12 mouse cellular contexts compared by ENCODE assay signal in the genomic region with DNA sequence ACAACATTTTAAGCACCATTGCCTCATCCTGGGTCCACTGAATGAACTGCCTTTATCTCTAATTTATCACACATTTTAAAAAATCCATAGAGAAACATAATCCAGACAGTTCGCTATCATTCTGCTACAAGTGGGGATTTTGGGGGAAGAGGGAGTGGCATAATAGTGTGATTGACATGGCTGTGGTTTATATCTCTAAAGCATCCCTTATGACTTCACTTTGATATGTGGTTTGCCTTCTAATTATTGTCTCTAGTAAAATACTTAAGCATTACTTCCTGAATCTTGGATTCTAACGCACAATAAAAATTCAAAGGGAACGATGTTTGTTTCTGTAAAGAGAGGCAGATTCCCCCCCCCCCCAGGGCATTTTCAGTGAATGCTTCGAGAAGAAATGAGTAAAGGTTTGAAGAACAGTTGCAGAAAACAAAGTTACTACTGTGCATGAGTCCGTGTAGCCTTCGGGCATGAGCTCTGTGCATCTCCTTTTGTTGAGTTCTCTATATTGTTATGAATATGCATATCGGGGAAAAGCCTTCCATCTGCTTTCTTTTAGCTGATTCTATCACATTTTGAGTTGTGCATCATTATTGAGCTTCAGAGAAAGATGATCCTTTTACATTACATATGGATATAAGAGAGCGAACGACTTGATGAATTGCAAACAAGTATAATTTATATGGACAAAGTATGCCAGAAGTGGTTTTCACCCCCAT.
"Had no signal": no experiment of that assay in that cellular context is flagged by ENCODE, and none has a peak within 500 bp of the region (broad histone marks: within the 10 kb centered on the region; RNA-seq: fewer than 3 reads in every experiment).

No protein-coding gene starts in this region.

- H3K9me3 ChIP-seq: kidney, embryonic 15.5 days; limb, embryonic 13.5 days; midbrain, embryonic 10.5 days; midbrain, embryonic 15.5 days; neural tube, embryonic 12.5 days had no signal

- H3K9ac ChIP-seq: kidney, embryonic 15.5 days; limb, embryonic 13.5 days; liver, embryonic 14.5 days; midbrain, embryonic 15.5 days; neural tube, embryonic 12.5 days had no signal

- ATAC-seq: midbrain, embryonic 15.5 days had no signal

- H3K27ac ChIP-seq: kidney, embryonic 15.5 days; layer of hippocampus, adult 2 months; limb, embryonic 13.5 days; liver, embryonic 14.5 days; midbrain, embryonic 10.5 days; midbrain, embryonic 15.5 days; neural tube, embryonic 12.5 days had no signal

- H3K4me2 ChIP-seq: kidney, embryonic 15.5 days; limb, embryonic 13.5 days; midbrain, embryonic 15.5 days; neural tube, embryonic 12.5 days had no signal

- H3K36me3 ChIP-seq: kidney, embryonic 15.5 days; limb, embryonic 13.5 days; midbrain, embryonic 10.5 days; midbrain, embryonic 15.5 days; neural tube, embryonic 12.5 days had no signal

- H3K27me3 ChIP-seq: kidney, embryonic 15.5 days; limb, embryonic 13.5 days; midbrain, embryonic 15.5 days; neural tube, embryonic 12.5 days had no signal

- H3K4me1 ChIP-seq: kidney, embryonic 15.5 days; midbrain, embryonic 10.5 days; midbrain, embryonic 15.5 days; neural tube, embryonic 12.5 days had no signal

- DNase-seq: kidney, postnatal 36 days; lung, adult 18-20 months; lung, postnatal 36 days; thymus, adult 18-20 months; thymus, postnatal 14 days had no signal

- H3K4me3 ChIP-seq: kidney, embryonic 15.5 days; layer of hippocampus, adult 2 months; limb, embryonic 13.5 days; midbrain, embryonic 10.5 days; midbrain, embryonic 15.5 days; neural tube, embryonic 12.5 days had no signal
